Mouse (Mus musculus) embryonic facial prominence, embryonic 13.5 days (tissue): ENCODE results near the gene Dolpp1. TPM values are rescaled to one million over a fixed set of nuclear protein-coding genes. Genes with fewer than 3 reads are reported as not detected.

Experiments used
- ATAC-seq: fragments of 200-750 bp; cut with Nextera tagmentation; 2 replicates; pipeline ENCODE4 v1.8.0; 2017; ENCODE audit warnings: low read depth; ENCODE audit not compliant: insufficient number of reproducible peaks, insufficient read depth, low FRiP score, low TSS enrichment
- H3K27ac ChIP-seq: fragments of 300-500 bp; sonication (generic); 2 replicates; pipeline ENCODE4 v1.5.1; 2015; ENCODE audit warnings: moderate library complexity, mild to moderate bottlenecking, inconsistent platforms
- H3K27me3 ChIP-seq: fragments of 300-500 bp; sonication (generic); 2 replicates; pipeline ENCODE4 v1.6.1; 2015; ENCODE audit warnings: mild to moderate bottlenecking, inconsistent platforms
- H3K36me3 ChIP-seq: fragments of 300-500 bp; sonication (generic); 2 replicates; pipeline ENCODE4 v1.6.1; 2015; ENCODE audit warnings: mild to moderate bottlenecking, inconsistent platforms
- H3K4me1 ChIP-seq: fragments of 300-500 bp; sonication (generic); 2 replicates; pipeline ENCODE4 v1.6.1; 2015; ENCODE audit warnings: inconsistent platforms
- H3K4me2 ChIP-seq: fragments of 300-500 bp; sonication (generic); 2 replicates; pipeline ENCODE4 v1.6.1; 2015; ENCODE audit warnings: moderate library complexity, mild to moderate bottlenecking, inconsistent platforms
- H3K4me3 ChIP-seq: fragments of 300-500 bp; sonication (generic); 2 replicates; pipeline ENCODE4 v1.5.1; 2015; ENCODE audit warnings: mild to moderate bottlenecking, inconsistent platforms
- H3K9ac ChIP-seq: fragments of 300-500 bp; sonication (generic); 2 replicates; pipeline ENCODE4 v1.6.1; 2015; ENCODE audit warnings: mild to moderate bottlenecking, inconsistent platforms
- H3K9me3 ChIP-seq: fragments of 300-500 bp; sonication (generic); 2 replicates; pipeline ENCODE4 v1.6.1; 2016; ENCODE audit warnings: inconsistent platforms
- WGBS: fragments of 180-500 bp; shearing (Covaris S2); methylation state at CpG from one replicate; pipeline ENCODE4 v1.1.7; 2015; ENCODE audit warnings: mixed read lengths; 5-methylcytosine and 5-hydroxymethylcytosine counted together
- polyA plus RNA-seq: library from polyadenylated mRNA; unstranded; fragments of >200 nt; fragmentation: Nextera tagmentation; extraction: Ambion mirVana; gene quantifications from 2 replicates; pipeline ENCODE4 v1.2.1, GENCODE M21; 2015

Dolpp1 gene
- polyA plus RNA-seq, 1 experiment from 2014 or later = 34.9 TPM

GRCm38 (mm10) chr2:30421432-30421831 lies 29.4 kb downstream of the Dolpp1 start:
- ATAC-seq = no peak
- peaks cover 32% of the 10 kb centered on the region for H3K4me1 ChIP-seq
- no peak overlapping the region for H3K4me2 ChIP-seq
- H3K9me3 ChIP-seq = no peaks in the 10 kb centered on the region
- H3K27me3 ChIP-seq = no peaks in the 10 kb centered on the region
- no peak overlapping the region for H3K4me3 ChIP-seq
- no peak overlapping the region for H3K9ac ChIP-seq
- H3K36me3 ChIP-seq = peaks cover 4% of the 10 kb centered on the region
- WGBS = 66% methylated on average over 4 of the region's 4 CpGs
- H3K27ac ChIP-seq = no peak overlapping the region

DNA sequence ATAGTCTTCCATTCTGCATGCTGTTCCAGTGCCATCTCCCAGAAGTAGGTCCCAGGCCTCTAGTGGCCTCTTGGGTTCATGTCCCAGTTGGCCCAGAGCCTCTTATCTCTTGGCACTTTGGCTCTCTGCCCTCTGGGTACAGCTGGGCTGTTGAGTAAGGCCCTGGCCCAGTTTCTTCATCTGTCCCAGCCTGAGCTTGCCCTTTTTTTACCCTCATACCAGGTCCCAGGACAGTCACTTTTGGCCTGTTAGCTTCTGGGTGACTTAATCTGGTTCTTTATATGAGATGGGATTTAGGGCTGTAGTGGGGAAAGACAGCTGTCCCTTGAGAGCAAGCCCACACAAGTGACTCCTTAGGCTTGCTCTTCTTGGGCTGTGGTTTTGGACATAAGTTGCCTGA lies 37.1 kb downstream of the Dolpp1 start:
- Histone ChIP-seq H3K4me3 (no peak overlapping the region), H3K4me1 (no peaks in the 10 kb centered on the region), H3K27me3 (no peaks in the 10 kb centered on the region), H3K9ac (no peak overlapping the region), H3K4me2 (no peak overlapping the region), H3K27ac (no peak overlapping the region), H3K36me3 (peaks cover 81% of the 10 kb centered on the region), H3K9me3 (no peaks in the 10 kb centered on the region)
- no peak for ATAC-seq

- Histone ChIP-seq H3K36me3 (peaks cover 83% of the 10 kb centered on the region), H3K9ac (no peak overlapping the region), H3K9me3 (no peaks in the 10 kb centered on the region), H3K4me2 (no peak overlapping the region), H3K27me3 (no peaks in the 10 kb centered on the region), H3K4me3 (no peak overlapping the region), H3K4me1 (peaks cover 13% of the 10 kb centered on the region), H3K27ac (0 out of 2 replicates have a peak overlapping the region, but pooled peaks have one; percentile 22)
- no peak; the same call in 1 of the 2 replicates for ATAC-seq
- 55% methylated on average over 5 of the region's 5 CpGs for WGBS
Observed at GRCm38 (mm10) chr2:30435326-30436155, 43.5 kb downstream of the Dolpp1 start.

- no peak overlapping the region for H3K4me2 ChIP-seq
- H3K36me3 ChIP-seq = peaks cover 77% of the 10 kb centered on the region
- no peak overlapping the region for H3K27ac ChIP-seq
- no peak for ATAC-seq
- no peak overlapping the region for H3K9ac ChIP-seq
- H3K9me3 ChIP-seq = no peaks in the 10 kb centered on the region
- 82% methylated on average over 5 of the region's 5 CpGs for WGBS
- H3K27me3 ChIP-seq = no peaks in the 10 kb centered on the region
- no peak overlapping the region for H3K4me3 ChIP-seq
- H3K4me1 ChIP-seq = peaks cover 19% of the 10 kb centered on the region
Observed at GRCm38 (mm10) chr2:30436156-30436545, 44.1 kb downstream of the Dolpp1 start.

- H3K9ac ChIP-seq = no peak overlapping the region
- H3K36me3 ChIP-seq = peaks cover 70% of the 10 kb centered on the region
- no peak overlapping the region for H3K4me3 ChIP-seq
- peaks cover 26% of the 10 kb centered on the region for H3K4me1 ChIP-seq
- H3K9me3 ChIP-seq = no peaks in the 10 kb centered on the region
- H3K4me2 ChIP-seq = no peak overlapping the region
- ATAC-seq = no peak
- 70% methylated on average over 4 of the region's 4 CpGs for WGBS
- H3K27me3 ChIP-seq = no peaks in the 10 kb centered on the region
- H3K27ac ChIP-seq = no peak overlapping the region
Observed at GRCm38 (mm10) chr2:30436809-30437208, 44.8 kb downstream of the Dolpp1 start.

GRCm38 (mm10) chr2:30437791-30438190 lies 45.7 kb downstream of the Dolpp1 start:
- Histone ChIP-seq H3K4me3 (no peak overlapping the region), H3K9me3 (no peaks in the 10 kb centered on the region), H3K4me1 (peaks cover 35% of the 10 kb centered on the region), H3K9ac (no peak overlapping the region), H3K27ac (no peak overlapping the region), H3K27me3 (no peaks in the 10 kb centered on the region), H3K36me3 (peaks cover 62% of the 10 kb centered on the region), H3K4me2 (no peak overlapping the region)
- ATAC-seq = no peak
- 83% methylated on average over 4 of the region's 4 CpGs for WGBS

DNA sequence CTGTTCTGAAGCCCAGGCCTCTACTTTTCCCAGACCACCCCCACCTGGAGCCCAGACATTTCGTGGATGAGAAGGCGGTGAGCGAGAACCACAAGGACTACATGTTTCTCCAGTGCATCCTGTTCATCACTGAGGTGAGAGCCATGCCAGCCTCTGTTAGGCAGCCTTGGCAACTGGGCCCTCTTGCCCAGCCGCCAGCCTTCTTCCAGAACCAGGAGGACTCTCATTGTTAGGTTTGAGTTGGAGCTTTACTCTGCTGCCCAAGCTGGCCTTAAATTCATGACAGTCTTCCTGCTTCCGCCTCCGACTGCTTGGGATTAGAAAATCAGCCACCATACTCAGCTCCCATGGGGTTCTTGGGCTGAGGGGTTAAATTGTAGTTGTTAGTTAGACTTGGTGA lies 47.6 kb downstream of the Dolpp1 start:
- Histone ChIP-seq H3K36me3 (peaks cover 64% of the 10 kb centered on the region), H3K9ac (peak overlapping the region; percentile 59)

GRCm38 (mm10) chr2:30440211-30440700 lies 48.2 kb downstream of the Dolpp1 start:
- Histone ChIP-seq H3K9ac (peak overlapping the region; percentile 59), H3K4me3 (no peak overlapping the region), H3K27me3 (no peaks in the 10 kb centered on the region), H3K36me3 (peaks cover 65% of the 10 kb centered on the region), H3K27ac (peak overlapping the region; percentile 100), H3K4me1 (peaks cover 59% of the 10 kb centered on the region), H3K4me2 (peak overlapping the region; percentile 61), H3K9me3 (no peaks in the 10 kb centered on the region)
- no peak for ATAC-seq
- WGBS = 30% methylated on average over 3 of the region's 3 CpGs

More for the DNA sequence above, 47.6 kb downstream of the Dolpp1 start:
- no peak for ATAC-seq
- 84% methylated on average over 6 of the region's 6 CpGs for WGBS
- Histone ChIP-seq H3K4me2 (no peak overlapping the region), H3K4me3 (no peak overlapping the region), H3K27me3 (no peaks in the 10 kb centered on the region), H3K9me3 (no peaks in the 10 kb centered on the region), H3K27ac (peak overlapping the region; percentile 100), H3K4me1 (peaks cover 53% of the 10 kb centered on the region)

- WGBS = 7% methylated on average over 12 of the region's 12 CpGs
- H3K27me3 ChIP-seq = no peaks in the 10 kb centered on the region
- ATAC-seq = 0 out of 2 replicates have a peak, but pooled peaks have one; percentile 38
- H3K36me3 ChIP-seq = peaks cover 67% of the 10 kb centered on the region
- H3K9ac ChIP-seq = peak overlapping the region; percentile 71
- peak overlapping the region; percentile 11; the same call in 1 of the 2 replicates for H3K4me3 ChIP-seq
- peak overlapping the region; percentile 61 for H3K4me2 ChIP-seq
- H3K9me3 ChIP-seq = no peaks in the 10 kb centered on the region
- peak overlapping the region; percentile 100 for H3K27ac ChIP-seq
- H3K4me1 ChIP-seq = peaks cover 65% of the 10 kb centered on the region
Observed at GRCm38 (mm10) chr2:30440701-30441517, 48.9 kb downstream of the Dolpp1 start.

DNA sequence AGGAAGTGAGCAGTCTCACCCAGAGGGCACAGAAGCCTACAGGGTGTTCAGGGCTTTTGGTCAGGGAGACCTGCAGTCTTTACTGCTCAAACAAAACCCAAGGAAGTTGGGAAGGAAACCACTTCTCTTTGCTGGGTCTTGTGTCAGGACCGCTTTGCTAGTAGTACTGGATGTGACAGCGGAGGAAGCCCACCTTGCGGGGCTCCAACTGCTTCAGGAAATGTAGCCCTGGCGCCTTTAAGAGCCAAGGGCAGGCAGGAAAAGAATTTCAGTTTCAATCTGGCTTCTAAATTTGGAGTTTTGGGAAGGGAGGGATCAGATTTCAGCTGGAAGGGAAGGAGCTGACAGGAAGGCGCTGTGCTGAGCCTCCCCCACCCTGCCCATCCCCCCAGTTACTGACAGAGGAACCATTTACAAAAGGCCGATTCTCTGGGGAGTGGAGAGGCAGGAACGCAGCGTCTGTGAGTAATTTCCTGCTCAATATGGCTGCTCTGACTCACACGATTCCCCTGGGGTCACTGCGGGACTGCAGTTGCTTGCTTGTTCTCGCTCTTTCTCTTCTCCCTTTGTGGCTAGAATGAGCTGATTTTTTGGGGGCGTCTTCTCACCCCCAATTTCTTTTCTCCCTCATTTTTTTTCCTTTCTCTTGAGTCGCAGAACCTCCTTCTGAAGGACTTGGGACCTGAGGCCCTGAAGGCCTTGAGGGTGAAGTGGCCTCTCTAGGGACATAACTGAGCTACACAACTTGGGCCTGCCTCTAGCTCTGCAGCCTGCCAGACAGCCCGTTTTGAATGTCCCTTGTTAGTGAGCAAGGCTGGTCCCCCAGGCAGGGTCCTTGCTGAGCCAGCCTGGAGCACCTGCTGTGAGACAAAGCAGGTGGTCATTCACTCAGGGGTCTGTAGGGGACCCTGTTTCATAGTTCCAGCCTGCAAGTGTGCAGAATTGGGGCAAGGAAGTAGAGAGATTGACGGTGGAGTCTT lies 49.8 kb downstream of the Dolpp1 start:
- peak; percentile 72 for ATAC-seq
- H3K36me3 ChIP-seq = peaks cover 73% of the 10 kb centered on the region
- no peaks in the 10 kb centered on the region for H3K27me3 ChIP-seq
- peak overlapping the region; percentile 34 for H3K4me3 ChIP-seq
- H3K9me3 ChIP-seq = no peaks in the 10 kb centered on the region
- peak overlapping the region; percentile 61 for H3K4me2 ChIP-seq
- peaks cover 65% of the 10 kb centered on the region for H3K4me1 ChIP-seq
- peak overlapping the region; percentile 71 for H3K9ac ChIP-seq
- 2% methylated on average over 15 of the region's 15 CpGs for WGBS
- peak overlapping the region; percentile 100 for H3K27ac ChIP-seq

DNA sequence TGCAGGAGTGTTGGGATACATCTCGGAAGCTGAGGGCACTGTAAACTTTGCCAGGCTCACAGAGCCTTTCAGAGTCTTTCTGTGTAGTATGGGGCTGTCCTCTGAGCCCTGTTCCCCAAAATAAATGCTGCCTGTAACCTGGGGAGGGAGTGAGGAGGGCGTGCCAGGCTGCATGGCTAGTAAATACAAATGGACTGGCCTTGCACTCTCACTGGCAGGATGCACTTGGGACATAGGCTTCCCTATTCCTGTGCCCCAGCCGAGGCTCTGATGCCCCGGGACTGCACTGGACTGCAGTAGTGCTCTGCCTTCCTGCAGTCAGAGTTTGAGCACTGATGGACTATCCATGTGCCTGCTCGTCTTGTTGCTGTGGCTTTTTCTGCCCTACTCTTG lies 50.4 kb downstream of the Dolpp1 start:
- Histone ChIP-seq H3K27ac (peak overlapping the region; percentile 100), H3K27me3 (no peaks in the 10 kb centered on the region), H3K9me3 (no peaks in the 10 kb centered on the region), H3K9ac (peak overlapping the region; percentile 71), H3K4me3 (peak overlapping the region; percentile 34), H3K36me3 (peaks cover 76% of the 10 kb centered on the region), H3K4me2 (peak overlapping the region; percentile 61), H3K4me1 (peaks cover 65% of the 10 kb centered on the region)
- WGBS = 28% methylated on average over 5 of the region's 5 CpGs
- ATAC-seq = no peak
